Mouse (Mus musculus) cerebellum, adult 11 months (tissue): ENCODE measurements around the gene Dot1l.

Source experiments
- DNase-seq: peaks from one replicate; pipeline ENCODE4 v3.0.0; 2022

Gene Dot1l

GRCm38 (mm10) chr10:80754594-80755290 is at the start of gene Dot1l:
Gene Dot1l (plus strand): TSS chr10:80755206.
- peak; percentile 98 for DNase-seq

GRCm38 (mm10) chr10:80705479-80705878 is 49.5 kb upstream of the Dot1l start:
- no peak for DNase-seq

GRCm38 (mm10) chr10:80710834-80711233 is 44.2 kb upstream of the Dot1l start:
- no peak for DNase-seq

GRCm38 (mm10) chr10:80717281-80717680 is 37.7 kb upstream of the Dot1l start:
- no peak for DNase-seq

- DNase-seq, result no peak
Measured at GRCm38 (mm10) chr10:80727369-80728127, 27.5 kb upstream of the Dot1l start.

- DNase-seq, result no peak
Measured at GRCm38 (mm10) chr10:80732611-80733101, 22.4 kb upstream of the Dot1l start.

- DNase-seq, result peak; percentile 55
Measured at GRCm38 (mm10) chr10:80736731-80737130, 18.3 kb upstream of the Dot1l start.

- no peak for DNase-seq
Measured at GRCm38 (mm10) chr10:80738657-80739056, 16.3 kb upstream of the Dot1l start.

- no peak for DNase-seq
Measured at GRCm38 (mm10) chr10:80741146-80741545, 13.9 kb upstream of the Dot1l start.

- no peak for DNase-seq
Measured at GRCm38 (mm10) chr10:80741634-80742179, 13.3 kb upstream of the Dot1l start.

- DNase-seq, result peak; percentile 96
Measured at GRCm38 (mm10) chr10:80742180-80742978, 12.6 kb upstream of the Dot1l start, which contains the start of gene Ap3d1. Gene Ap3d1 (minus strand): TSS chr10:80742264.

GRCm38 (mm10) chr10:80744262-80744661 is 10.7 kb upstream of the Dot1l start:
- DNase-seq, result no peak

GRCm38 (mm10) chr10:80747410-80747809 is 7.6 kb upstream of the Dot1l start:
- peak; percentile 77 for DNase-seq

GRCm38 (mm10) chr10:80748609-80749008 is 6.4 kb upstream of the Dot1l start:
- no peak for DNase-seq

- DNase-seq, result no peak
Measured at GRCm38 (mm10) chr10:80751188-80751832, 3.7 kb upstream of the Dot1l start.

GRCm38 (mm10) chr10:80752079-80752625 is 2.9 kb upstream of the Dot1l start:
- no peak for DNase-seq

- no peak for DNase-seq
Measured at GRCm38 (mm10) chr10:80755291-80756015, 447 bp downstream of the Dot1l start.

- no peak for DNase-seq
Measured at GRCm38 (mm10) chr10:80756099-80756498, 1.1 kb downstream of the Dot1l start.

- DNase-seq, result no peak
Measured at GRCm38 (mm10) chr10:80756509-80756908, 1.5 kb downstream of the Dot1l start.

- DNase-seq, result no peak
Measured at GRCm38 (mm10) chr10:80756967-80757366, 2.0 kb downstream of the Dot1l start.

GRCm38 (mm10) chr10:80757717-80758116 is 2.7 kb downstream of the Dot1l start:
- DNase-seq, result no peak
